In genomic region chr3:51002662-51003061, GRCm38 (mm10) we compare ENCODE assay signal across 17 mouse cellular contexts.
DNase-seq lines count a peak whose midpoint lies in the region; ATAC-seq lines count a peak whose summit lies in the region.
"Had no signal": no experiment of that assay in that cellular context is flagged by ENCODE, and none has a peak within 500 bp of the region (broad histone marks: within the 10 kb centered on the region; RNA-seq: fewer than 3 reads in every experiment).

No protein-coding gene starts in this region.

- no peaks in the 10 kb centered on the region for H3K9me3 ChIP-seq in embryonic facial prominence, embryonic 12.5 days
- H3K9me3 ChIP-seq in embryonic facial prominence, embryonic 10.5 days: no peaks in the 10 kb centered on the region
- no peaks in the 10 kb centered on the region for H3K9me3 ChIP-seq in midbrain, embryonic 11.5 days (ENCODE audit: control insufficient read depth, low read length)
- no peaks in the 10 kb centered on the region for H3K9me3 ChIP-seq in midbrain, embryonic 15.5 days
- H3K9me3 ChIP-seq in hindbrain, embryonic 14.5 days (ENCODE audit: control insufficient read depth, low read length): no peaks in the 10 kb centered on the region
- H3K9me3 ChIP-seq: heart, embryonic 13.5 days; liver, embryonic 13.5 days; lung, embryonic 15.5 days had no signal

- H3K27ac ChIP-seq in embryonic facial prominence, embryonic 12.5 days: 0 out of 2 replicates have a peak overlapping the region, but pooled peaks have one; percentile 11
- H3K27ac ChIP-seq in embryonic facial prominence, embryonic 10.5 days (replicated peaks): no peak overlapping the region
- H3K27ac ChIP-seq in midbrain, embryonic 11.5 days (ENCODE audit: low read depth, low read length): no peak overlapping the region
- no peak overlapping the region for H3K27ac ChIP-seq in midbrain, embryonic 15.5 days
- H3K27ac ChIP-seq in hindbrain, embryonic 14.5 days: no peak overlapping the region
- H3K27ac ChIP-seq: gastrocnemius, adult 2 months; heart, embryonic 13.5 days; liver, embryonic 13.5 days; lung, embryonic 15.5 days had no signal

- peaks cover 7% of the 10 kb centered on the region; the same call in 1 of the 2 replicates for H3K4me1 ChIP-seq in embryonic facial prominence, embryonic 12.5 days
- H3K4me1 ChIP-seq in embryonic facial prominence, embryonic 10.5 days: peaks cover 12% of the 10 kb centered on the region; the same call in 1 of the 2 replicates
- 0 out of 2 replicates have a peak, but pooled peaks cover 2% of the 10 kb centered on the region for H3K4me1 ChIP-seq in midbrain, embryonic 11.5 days (ENCODE audit: control insufficient read depth, insufficient read depth, low read length)
- H3K4me1 ChIP-seq in midbrain, embryonic 15.5 days: peaks cover 11% of the 10 kb centered on the region
- peaks cover 11% of the 10 kb centered on the region; the same call in 1 of the 2 replicates for H3K4me1 ChIP-seq in hindbrain, embryonic 14.5 days (replicated peaks; ENCODE audit: control insufficient read depth, insufficient read depth, low read length)
- H3K4me1 ChIP-seq: heart, embryonic 13.5 days; liver, embryonic 13.5 days had no signal

- H3K36me3 ChIP-seq in embryonic facial prominence, embryonic 12.5 days: no peaks in the 10 kb centered on the region
- H3K36me3 ChIP-seq in embryonic facial prominence, embryonic 10.5 days (replicated peaks): no peaks in the 10 kb centered on the region
- no peaks in the 10 kb centered on the region for H3K36me3 ChIP-seq in midbrain, embryonic 11.5 days (ENCODE audit: control insufficient read depth, insufficient read depth, low read length)
- no peaks in the 10 kb centered on the region for H3K36me3 ChIP-seq in midbrain, embryonic 15.5 days (replicated peaks)
- H3K36me3 ChIP-seq in hindbrain, embryonic 14.5 days (replicated peaks; ENCODE audit: control insufficient read depth, insufficient read depth): no peaks in the 10 kb centered on the region
- H3K36me3 ChIP-seq: heart, embryonic 13.5 days; liver, embryonic 13.5 days; lung, embryonic 15.5 days had no signal

- no peak for DNase-seq in embryonic facial prominence, embryonic 10.5 days (ENCODE audit: low spot score)
- peak; percentile 82 for DNase-seq in midbrain, embryonic 11.5 days (ENCODE audit: low spot score, missing footprints)
- DNase-seq in hindbrain, embryonic 14.5 days (ENCODE audit: low spot score): no peak
- DNase-seq in retina, embryonic 14.5 days (ENCODE audit: low spot score): peak; percentile 46
- DNase-seq: adrenal gland, postnatal 36 days; B cell, adult 2 months; gastrocnemius, adult 2 months; heart, postnatal 36 days; layer of hippocampus, postnatal 36 days; liver, embryonic 13.5 days; thymus, postnatal 36 days had no signal

- H3K4me2 ChIP-seq in embryonic facial prominence, embryonic 12.5 days (replicated peaks): no peak overlapping the region
- no peak overlapping the region for H3K4me2 ChIP-seq in midbrain, embryonic 11.5 days
- H3K4me2 ChIP-seq in midbrain, embryonic 15.5 days: no peak overlapping the region
- H3K4me2 ChIP-seq in hindbrain, embryonic 14.5 days (replicated peaks): no peak overlapping the region
- H3K4me2 ChIP-seq: heart, embryonic 13.5 days; liver, embryonic 13.5 days; lung, embryonic 15.5 days had no signal

- H3K9ac ChIP-seq in embryonic facial prominence, embryonic 12.5 days: no peak overlapping the region
- no peak overlapping the region for H3K9ac ChIP-seq in midbrain, embryonic 11.5 days (ENCODE audit: low read length)
- H3K9ac ChIP-seq in midbrain, embryonic 15.5 days: no peak overlapping the region
- H3K9ac ChIP-seq in hindbrain, embryonic 14.5 days: peak overlapping the region; percentile 8; the same call in 1 of the 2 replicates
- H3K9ac ChIP-seq: heart, embryonic 13.5 days; liver, embryonic 13.5 days; lung, embryonic 15.5 days had no signal

- H3K4me3 ChIP-seq in embryonic facial prominence, embryonic 12.5 days: no peak overlapping the region
- H3K4me3 ChIP-seq in embryonic facial prominence, embryonic 10.5 days: no peak overlapping the region
- H3K4me3 ChIP-seq in midbrain, embryonic 11.5 days (ENCODE audit: low read depth, low read length): no peak overlapping the region
- H3K4me3 ChIP-seq in midbrain, embryonic 15.5 days: no peak overlapping the region
- no peak overlapping the region for H3K4me3 ChIP-seq in hindbrain, embryonic 14.5 days (replicated peaks; ENCODE audit: low read length)
- H3K4me3 ChIP-seq: gastrocnemius, adult 2 months; heart, embryonic 13.5 days; liver, embryonic 13.5 days; lung, embryonic 15.5 days had no signal

- WGBS in embryonic facial prominence, embryonic 12.5 days: 80% methylated on average over 6 of the region's 6 CpGs
- WGBS in embryonic facial prominence, embryonic 10.5 days: 62% methylated on average over 6 of the region's 6 CpGs
- WGBS in midbrain, embryonic 11.5 days: 40% methylated on average over 6 of the region's 6 CpGs
- 41% methylated on average over 6 of the region's 6 CpGs for WGBS in midbrain, embryonic 15.5 days
- 32% methylated on average over 6 of the region's 6 CpGs for WGBS in hindbrain, embryonic 14.5 days

- no peaks in the 10 kb centered on the region for H3K27me3 ChIP-seq in embryonic facial prominence, embryonic 12.5 days
- H3K27me3 ChIP-seq in embryonic facial prominence, embryonic 10.5 days (replicated peaks; ENCODE audit: low read depth, poor library complexity, severe bottlenecking): no peaks in the 10 kb centered on the region
- no peaks in the 10 kb centered on the region for H3K27me3 ChIP-seq in midbrain, embryonic 11.5 days (ENCODE audit: control insufficient read depth, insufficient read depth, low read length)
- H3K27me3 ChIP-seq in midbrain, embryonic 15.5 days (replicated peaks): no peaks in the 10 kb centered on the region
- H3K27me3 ChIP-seq in hindbrain, embryonic 14.5 days (ENCODE audit: control insufficient read depth, insufficient read depth, low read length): no peaks in the 10 kb centered on the region
- H3K27me3 ChIP-seq: heart, embryonic 13.5 days; liver, embryonic 13.5 days; lung, embryonic 15.5 days had no signal

- ATAC-seq in embryonic facial prominence, embryonic 12.5 days (ENCODE audit: insufficient number of reproducible peaks, insufficient read depth, low FRiP score, low TSS enrichment): no peak
- no peak; the same call in 1 of the 2 replicates for ATAC-seq in midbrain, embryonic 11.5 days (ENCODE audit: low FRiP score)
- ATAC-seq in midbrain, embryonic 15.5 days (replicated peaks): no peak
- ATAC-seq in hindbrain, embryonic 14.5 days (ENCODE audit: low FRiP score): no peak
- ATAC-seq in activated CD4-positive, CD25-positive, alpha-beta regulatory T cell, adult 4 months: no peak
- ATAC-seq: intestine, embryonic 16.5 days had no signal

Comparison
In these comparisons a context has a peak if more than half of its experiments do, and no peak if none do; other contexts are left out.
1. DNase-seq: peak in midbrain, embryonic 11.5 days (single experiment) and retina, embryonic 14.5 days (single experiment); none in embryonic facial prominence, embryonic 10.5 days (single experiment) and hindbrain, embryonic 14.5 days (single experiment).